Mouse (Mus musculus): ENCODE measurements around the gene Axdnd1.

GRCm38 (mm10) chr1:156344433-156344832 lies 76.5 kb downstream of the Axdnd1 start:
- TF ChIP-seq POLR2AphosphoS2 (IDR thresholded peaks at IDR 0.05; ENCODE audit: insufficient read length, low read depth) = no peak
- peak; percentile 54 to 83 (median 79) for TF ChIP-seq MYOD1 (IDR thresholded peaks at IDR 0.05; ENCODE audit: control insufficient read depth in 1 of 3, insufficient read length in 2 of 3, low read depth in 2 of 3)
- TF ChIP-seq TCF12 (IDR thresholded peaks at IDR 0.05; ENCODE audit: insufficient read depth, poor library complexity, severe bottlenecking) = peak; percentile 21
- no peak for TF ChIP-seq POLR2A (IDR thresholded peaks at IDR 0.05; ENCODE audit: insufficient read length, low read depth)
- no peak for TF ChIP-seq MAX (IDR thresholded peaks at IDR 0.05; ENCODE audit: low read depth)
- peak; percentile 52 for TF ChIP-seq TCF3 (IDR thresholded peaks at IDR 0.05; ENCODE audit: insufficient read length, low read depth)
- TF ChIP-seq MYOG (IDR thresholded peaks at IDR 0.05; ENCODE audit: control insufficient read depth in 1 of 3, insufficient read depth in 1 of 3, insufficient read length in 2 of 3, low read depth in 2 of 3) = peak in 2 of 3 experiments; percentile 57 to 72
- TF ChIP-seq SRF (IDR thresholded peaks at IDR 0.05; ENCODE audit: control insufficient read depth, insufficient read length, low read depth) = no peak
- no peak for TF ChIP-seq E2F4 (IDR thresholded peaks at IDR 0.05; ENCODE audit: insufficient read depth)
- TF ChIP-seq USF1 (IDR thresholded peaks at IDR 0.05; ENCODE audit: low read depth) = no peak

Data from myocyte (in vitro differentiated cells).